8 mouse cellular contexts compared by ENCODE assay signal in genomic region chr5:110109991-110110441, GRCm38 (mm10). TPM values are rescaled to one million over a fixed set of nuclear protein-coding genes. Genes with fewer than 3 reads are reported as not detected.
DNase-seq lines count a peak whose midpoint lies in the region; ATAC-seq and TF ChIP-seq lines count a peak whose summit lies in the region.

Gene Zfp605, plus strand, starts transcription at chr5:110110092.

- WGBS in heart, embryonic 12.5 days = 0% methylated on average over 12 of the region's 12 CpGs
- under 1% methylated on average over 12 of the region's 12 CpGs for WGBS in kidney, embryonic 16.5 days

- H3K9me3 ChIP-seq in erythroblast, embryonic 14.5 days (ENCODE audit: control insufficient read depth, low read length) = peaks cover 3% of the 10 kb centered on the region
- 0 out of 2 replicates have a peak, but pooled peaks cover 3% of the 10 kb centered on the region for H3K9me3 ChIP-seq in heart, embryonic 12.5 days (replicated peaks)
- H3K9me3 ChIP-seq in kidney, embryonic 16.5 days (ENCODE audit: low read length) = 0 out of 2 replicates have a peak, but pooled peaks cover 2% of the 10 kb centered on the region

- H3K27me3 ChIP-seq in erythroblast, embryonic 14.5 days (ENCODE audit: control insufficient read depth) = no peaks in the 10 kb centered on the region
- H3K27me3 ChIP-seq in heart, embryonic 12.5 days (replicated peaks) = no peaks in the 10 kb centered on the region
- H3K27me3 ChIP-seq in kidney, embryonic 16.5 days (ENCODE audit: insufficient read depth, low read length) = no peaks in the 10 kb centered on the region

- ATAC-seq in heart, embryonic 12.5 days (ENCODE audit: insufficient number of reproducible peaks, low FRiP score) = peak; percentile 51
- peak; percentile 28 for ATAC-seq in kidney, embryonic 16.5 days (ENCODE audit: low FRiP score, low TSS enrichment)
- ATAC-seq in monocyte, adult 5-6 weeks (replicated peaks; ENCODE audit: insufficient number of reproducible peaks, low FRiP score, low TSS enrichment, poor library complexity, severe bottlenecking) = peak; percentile 27

- H3K9ac ChIP-seq in heart, embryonic 12.5 days = peak within 1 kb of the TSS; percentile 72
- H3K9ac ChIP-seq in kidney, embryonic 16.5 days (replicated peaks; ENCODE audit: low read length) = peak within 1 kb of the TSS; percentile 76

- H3K4me2 ChIP-seq in heart, embryonic 12.5 days = peak within 1 kb of the TSS; percentile 77
- peak within 1 kb of the TSS; percentile 69 for H3K4me2 ChIP-seq in kidney, embryonic 16.5 days (replicated peaks; ENCODE audit: low read depth, low read length)

- DNase-seq in CD4-positive helper T cell, adult 2 months (ENCODE audit: low read depth, low spot score) = peak; percentile 84
- DNase-seq in brain, embryonic 14.5 days (ENCODE audit: low read depth) = peak; percentile 95
- DNase-seq in liver = peak; percentile 91
- peak; percentile 74 to 82 for DNase-seq in spleen, postnatal 36 days (ENCODE audit: low spot score in 2 of 2)

- H3K36me3 ChIP-seq in erythroblast, embryonic 14.5 days (ENCODE audit: control insufficient read depth) = peaks cover 26% of the 10 kb centered on the region
- H3K36me3 ChIP-seq in heart, embryonic 12.5 days = peaks cover 35% of the 10 kb centered on the region
- H3K36me3 ChIP-seq in kidney, embryonic 16.5 days (ENCODE audit: insufficient read depth, low read length) = peaks cover 31% of the 10 kb centered on the region

- peaks cover 43% of the 10 kb centered on the region for H3K4me1 ChIP-seq in erythroblast, embryonic 14.5 days (ENCODE audit: control insufficient read depth)
- H3K4me1 ChIP-seq in heart, embryonic 12.5 days (replicated peaks) = peaks cover 14% of the 10 kb centered on the region
- H3K4me1 ChIP-seq in kidney, embryonic 16.5 days (ENCODE audit: insufficient read depth, low read length) = peaks cover 14% of the 10 kb centered on the region; the same call in 1 of the 2 replicates

- TF ChIP-seq POLR2A in brain, embryonic 14.5 days (IDR thresholded peaks at IDR 0.05; ENCODE audit: borderline replicate concordance, extremely low read depth, insufficient read depth, insufficient read length, poor library complexity, severe bottlenecking) = no peak; the same call in 1 of the 2 replicates

- H3K27ac ChIP-seq in heart, embryonic 12.5 days (ENCODE audit: poor library complexity, severe bottlenecking) = peak within 1 kb of the TSS; percentile 91
- peak within 1 kb of the TSS; percentile 90 for H3K27ac ChIP-seq in kidney, embryonic 16.5 days (ENCODE audit: low read length)

- H3K4me3 ChIP-seq in erythroblast, embryonic 14.5 days (replicated peaks) = peak within 1 kb of the TSS; percentile 81
- H3K4me3 ChIP-seq in heart, embryonic 12.5 days = peak within 1 kb of the TSS; percentile 64
- H3K4me3 ChIP-seq in kidney, embryonic 16.5 days (ENCODE audit: low read length) = peak within 1 kb of the TSS; percentile 80

- TF ChIP-seq CTCF in brain, embryonic 14.5 days (IDR thresholded peaks at IDR 0.05; ENCODE audit: borderline replicate concordance, extremely low read depth, insufficient read depth, insufficient read length) = no peak

RNA-seq across cellular contexts. Expression of gene Zfp605, which starts in this region (rescaled TPM):
- polyA plus RNA-seq in brain, embryonic 14.5 days (2012; rRNA removed) = 5.8 and 9.7 TPM in 2 replicates
- polyA plus RNA-seq in erythroblast, embryonic 14.5 days (2012) = 0.01 and 0.02 TPM in 2 replicates
- polyA plus RNA-seq in heart, embryonic 12.5 days (2016; fragmentation: Nextera tagmentation; extraction: Ambion mirVana) = 2.3 and 2.6 TPM in 2 replicates
- 4.5 and 6.0 TPM in 2 replicates for polyA plus RNA-seq in kidney, embryonic 16.5 days (2015; fragmentation: Nextera tagmentation; extraction: Ambion mirVana)
- total RNA-seq in monocyte, adult 5-6 weeks (2017) = 6.8 to 11.4 TPM (median 11.3 TPM) in 3 replicates

Comparison
In these comparisons a context has a peak if more than half of its experiments do, and no peak if none do; other contexts are left out.
1. Peak in every context shown above with its lines: DNase-seq, ATAC-seq, H3K4me3 ChIP-seq and H3K27ac ChIP-seq.